Mouse (Mus musculus): ENCODE results near the gene Tmprss4. TPM values are rescaled to one million over a fixed set of nuclear protein-coding genes. Genes with fewer than 3 reads are reported as not detected.

Tmprss4 gene
- not detected in 2 replicates for polyA plus RNA-seq (2016; fragmentation: Nextera tagmentation; extraction: Ambion mirVana)

DNA sequence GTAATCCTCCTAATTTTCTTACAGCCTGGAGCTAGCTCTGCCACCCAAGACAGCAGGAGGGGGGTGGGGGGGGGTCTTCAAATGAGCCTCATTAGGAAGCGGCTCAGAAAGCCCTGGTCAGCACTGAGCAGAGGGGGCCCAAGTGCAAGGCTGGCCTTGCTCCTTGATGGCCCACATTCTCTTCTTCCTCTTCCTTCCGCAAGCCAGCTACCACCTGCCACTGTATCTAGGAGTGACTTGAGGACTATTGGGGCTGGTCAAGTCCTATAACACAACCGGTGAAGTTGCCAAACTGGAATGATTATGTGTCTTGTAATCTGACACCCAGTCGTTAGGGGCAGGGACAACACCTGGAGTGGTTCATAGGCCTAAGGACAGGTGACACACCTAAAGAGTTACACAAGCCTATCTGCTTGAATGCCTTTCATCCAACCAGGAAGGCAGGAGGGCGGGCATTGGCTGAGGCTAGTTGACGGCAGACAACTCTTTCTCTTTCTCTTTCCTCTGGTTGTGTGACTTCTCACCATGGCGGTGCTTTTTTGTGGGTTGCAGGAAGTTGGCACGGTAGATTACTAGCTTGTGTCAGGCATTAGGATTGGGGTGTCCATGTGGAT is at the start of gene Tmprss4:
Tmprss4 (minus strand) TSS at position 296 of the 614 bp plus-strand sequence.
- Histone ChIP-seq H3K9ac (no peak within 1 kb of the TSS), H3K4me3 (no peak within 1 kb of the TSS), H3K9me3 (replicated peaks) (no peaks in the 10 kb centered on the region), H3K27me3 (replicated peaks) (peaks cover 15% of the 10 kb centered on the region; the same call in 1 of the 2 replicates), H3K36me3 (no peaks in the 10 kb centered on the region), H3K4me1 (replicated peaks) (no peaks in the 10 kb centered on the region), H3K4me2 (no peak within 1 kb of the TSS), H3K27ac (ENCODE audit: poor library complexity, severe bottlenecking) (no peak within 1 kb of the TSS)
- 69% methylated on average over 8 of the region's 8 CpGs for WGBS
- no peak for ATAC-seq (ENCODE audit: insufficient number of reproducible peaks, low FRiP score)

DNA sequence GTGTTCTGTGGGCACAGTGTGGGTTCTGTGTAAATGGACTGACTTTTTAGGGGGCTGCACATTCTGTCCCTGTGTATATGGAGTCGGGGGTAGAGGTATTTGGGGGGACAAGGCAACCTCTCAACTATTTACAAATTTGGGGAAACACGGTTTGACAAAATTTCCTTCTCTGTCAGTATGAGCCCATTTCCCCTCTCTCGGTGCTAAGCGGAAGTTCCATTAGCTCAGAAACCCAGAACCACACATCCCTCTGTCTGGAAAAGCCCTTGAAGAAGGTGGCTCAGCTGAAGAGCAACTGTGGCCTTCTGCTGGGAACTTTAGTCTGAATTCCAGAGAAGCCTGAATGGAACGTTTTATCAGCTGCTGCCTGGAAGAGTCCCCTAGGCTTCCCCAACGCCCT is 48.5 kb upstream of the Tmprss4 start:
- H3K27me3 ChIP-seq (replicated peaks) = peaks cover 4% of the 10 kb centered on the region; the same call in 1 of the 2 replicates
- H3K4me1 ChIP-seq (replicated peaks) = 0 out of 2 replicates have a peak, but pooled peaks cover 4% of the 10 kb centered on the region
- H3K27ac ChIP-seq (ENCODE audit: poor library complexity, severe bottlenecking) = no peak overlapping the region
- ATAC-seq (ENCODE audit: insufficient number of reproducible peaks, low FRiP score) = no peak
- WGBS = 57% methylated on average over 6 of the region's 6 CpGs
- H3K4me3 ChIP-seq = no peak overlapping the region
- H3K4me2 ChIP-seq = no peak overlapping the region
- no peaks in the 10 kb centered on the region for H3K9me3 ChIP-seq (replicated peaks)
- no peak overlapping the region for H3K9ac ChIP-seq
- no peaks in the 10 kb centered on the region for H3K36me3 ChIP-seq

GRCm38 (mm10) chr9:45251990-45252389 is 48.1 kb upstream of the Tmprss4 start:
- H3K36me3 ChIP-seq = no peaks in the 10 kb centered on the region
- no peak overlapping the region for H3K4me3 ChIP-seq
- no peak overlapping the region for H3K27ac ChIP-seq (ENCODE audit: poor library complexity, severe bottlenecking)
- 57% methylated on average over 4 of the region's 4 CpGs for WGBS
- ATAC-seq (ENCODE audit: insufficient number of reproducible peaks, low FRiP score) = no peak
- H3K27me3 ChIP-seq (replicated peaks) = no peaks in the 10 kb centered on the region; the same call in 1 of the 2 replicates
- H3K9ac ChIP-seq = no peak overlapping the region
- no peak overlapping the region for H3K4me2 ChIP-seq
- H3K9me3 ChIP-seq (replicated peaks) = no peaks in the 10 kb centered on the region
- H3K4me1 ChIP-seq (replicated peaks) = 0 out of 2 replicates have a peak, but pooled peaks cover 4% of the 10 kb centered on the region

GRCm38 (mm10) chr9:45251281-45251680 is 47.4 kb upstream of the Tmprss4 start:
- 51% methylated on average over 3 of the region's 3 CpGs for WGBS
- Histone ChIP-seq H3K36me3 (no peaks in the 10 kb centered on the region), H3K9me3 (replicated peaks) (no peaks in the 10 kb centered on the region), H3K4me3 (no peak overlapping the region), H3K27me3 (replicated peaks) (no peaks in the 10 kb centered on the region; the same call in 1 of the 2 replicates), H3K27ac (ENCODE audit: poor library complexity, severe bottlenecking) (no peak overlapping the region), H3K9ac (no peak overlapping the region), H3K4me1 (replicated peaks) (0 out of 2 replicates have a peak, but pooled peaks cover 4% of the 10 kb centered on the region), H3K4me2 (no peak overlapping the region)
- no peak; the same call in 1 of the 2 replicates for ATAC-seq (ENCODE audit: insufficient number of reproducible peaks, low FRiP score)

- Histone ChIP-seq H3K27me3 (replicated peaks) (no peaks in the 10 kb centered on the region), H3K27ac (ENCODE audit: poor library complexity, severe bottlenecking) (no peak overlapping the region), H3K4me3 (no peak overlapping the region), H3K36me3 (no peaks in the 10 kb centered on the region), H3K9ac (no peak overlapping the region), H3K9me3 (replicated peaks) (no peaks in the 10 kb centered on the region), H3K4me2 (no peak overlapping the region), H3K4me1 (replicated peaks) (0 out of 2 replicates have a peak, but pooled peaks cover 4% of the 10 kb centered on the region)
- no peak for ATAC-seq (ENCODE audit: insufficient number of reproducible peaks, low FRiP score)
- WGBS = 83% methylated on average over 7 of the region's 7 CpGs
Measured at GRCm38 (mm10) chr9:45250306-45250705, 46.4 kb upstream of the Tmprss4 start.

DNA sequence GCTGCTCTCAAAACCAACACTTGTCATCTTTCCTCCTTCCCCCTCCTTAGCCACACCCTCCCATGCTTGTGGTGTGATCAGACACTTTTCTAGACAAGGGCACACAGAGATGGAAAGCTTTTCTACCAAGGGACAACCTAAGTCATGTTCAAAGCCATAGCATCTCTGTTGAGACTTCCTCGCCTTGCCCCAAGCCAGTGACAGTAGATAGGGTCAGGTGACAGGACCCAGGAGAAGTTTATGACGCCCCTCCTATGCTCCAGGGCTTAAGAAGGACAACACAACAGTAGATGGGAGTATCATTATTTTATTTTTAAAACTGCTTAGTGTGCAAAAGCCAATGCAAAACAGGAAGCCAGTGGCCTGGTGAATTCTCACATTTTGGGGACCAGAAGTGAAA is 43.6 kb upstream of the Tmprss4 start:
- Histone ChIP-seq H3K4me2 (no peak overlapping the region), H3K27ac (ENCODE audit: poor library complexity, severe bottlenecking) (no peak overlapping the region), H3K4me1 (replicated peaks) (0 out of 2 replicates have a peak, but pooled peaks cover 4% of the 10 kb centered on the region), H3K36me3 (no peaks in the 10 kb centered on the region), H3K9me3 (replicated peaks) (no peaks in the 10 kb centered on the region), H3K4me3 (no peak overlapping the region), H3K9ac (no peak overlapping the region), H3K27me3 (replicated peaks) (no peaks in the 10 kb centered on the region)
- WGBS = 53% methylated on average over 2 of the region's 2 CpGs
- ATAC-seq (ENCODE audit: insufficient number of reproducible peaks, low FRiP score) = no peak

DNA sequence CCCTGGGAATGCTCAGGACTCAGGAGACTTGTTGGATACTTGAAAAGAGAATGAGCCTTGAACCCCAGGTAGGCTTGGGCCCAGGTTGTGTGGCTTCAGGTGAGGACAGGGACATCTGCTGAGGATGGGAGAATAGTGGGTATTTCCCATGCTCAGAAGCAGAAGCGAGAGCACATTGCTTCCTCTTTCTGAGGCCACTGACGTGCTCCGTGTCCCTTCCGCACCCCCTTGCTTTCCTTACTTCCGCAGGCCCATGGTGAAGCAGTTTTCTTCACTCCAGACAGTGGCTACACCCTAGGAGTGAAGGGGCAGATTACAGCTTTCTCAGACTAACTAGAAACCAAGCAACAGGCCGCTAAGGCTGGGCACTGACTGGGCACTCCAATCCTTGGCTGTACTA is 42.2 kb upstream of the Tmprss4 start:
- 84% methylated on average over 6 of the region's 6 CpGs for WGBS
- Histone ChIP-seq H3K27ac (ENCODE audit: poor library complexity, severe bottlenecking) (no peak overlapping the region), H3K4me3 (no peak overlapping the region), H3K36me3 (no peaks in the 10 kb centered on the region), H3K9ac (no peak overlapping the region), H3K4me2 (no peak overlapping the region), H3K27me3 (replicated peaks) (no peaks in the 10 kb centered on the region), H3K4me1 (replicated peaks) (0 out of 2 replicates have a peak, but pooled peaks cover 2% of the 10 kb centered on the region), H3K9me3 (replicated peaks) (no peaks in the 10 kb centered on the region)
- ATAC-seq (ENCODE audit: insufficient number of reproducible peaks, low FRiP score) = no peak

DNA sequence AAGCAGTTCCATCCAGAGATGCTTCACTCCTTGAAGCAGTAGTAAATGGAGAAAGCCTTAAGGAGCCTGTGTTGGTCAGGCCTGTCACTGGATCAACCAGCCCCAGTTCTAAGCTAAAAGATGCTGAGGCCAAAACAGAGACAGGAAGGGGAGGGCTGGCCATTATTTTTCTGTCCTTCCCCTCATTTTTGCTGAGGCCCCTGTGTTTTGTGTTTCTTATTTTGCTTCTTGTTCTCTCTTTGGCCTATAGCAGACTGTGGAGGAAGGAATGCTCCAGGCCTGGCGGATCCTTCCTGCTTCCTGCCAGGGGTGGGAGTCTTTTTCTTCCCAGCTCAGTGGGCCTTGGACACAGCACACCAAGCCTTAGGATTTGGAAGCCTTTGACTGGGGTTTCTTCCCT is 41.5 kb upstream of the Tmprss4 start:
- no peak overlapping the region for H3K4me2 ChIP-seq
- ATAC-seq (ENCODE audit: insufficient number of reproducible peaks, low FRiP score) = no peak
- no peak overlapping the region for H3K4me3 ChIP-seq
- 57% methylated on average over 1 of the region's 1 CpGs for WGBS
- no peak overlapping the region for H3K27ac ChIP-seq (ENCODE audit: poor library complexity, severe bottlenecking)
- no peaks in the 10 kb centered on the region for H3K9me3 ChIP-seq (replicated peaks)
- no peaks in the 10 kb centered on the region for H3K27me3 ChIP-seq (replicated peaks)
- H3K9ac ChIP-seq = no peak overlapping the region
- H3K36me3 ChIP-seq = no peaks in the 10 kb centered on the region
- H3K4me1 ChIP-seq (replicated peaks) = no peaks in the 10 kb centered on the region

- Histone ChIP-seq H3K27ac (ENCODE audit: poor library complexity, severe bottlenecking) (no peak overlapping the region), H3K4me2 (no peak overlapping the region)
Measured at GRCm38 (mm10) chr9:45241397-45241796, 37.5 kb upstream of the Tmprss4 start.

DNA sequence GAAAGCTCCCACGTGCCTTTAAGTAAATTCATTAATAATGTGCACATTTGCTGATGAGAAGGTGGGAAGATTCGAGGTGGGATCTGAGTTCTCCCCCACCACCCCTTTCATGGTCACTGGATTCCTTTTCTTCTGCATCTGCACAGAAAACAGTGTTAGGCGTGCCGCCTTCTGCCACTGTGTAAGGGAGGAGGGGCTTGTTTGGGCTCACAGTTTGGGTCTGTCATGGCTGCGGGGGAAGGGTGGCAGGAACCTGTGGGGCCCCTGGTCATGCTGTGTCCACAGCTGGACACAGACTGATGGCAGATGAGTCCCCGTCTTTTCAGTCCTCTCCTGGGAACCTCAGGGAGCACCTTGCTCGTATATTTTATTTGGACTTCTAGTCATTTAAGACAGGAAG is 32.9 kb upstream of the Tmprss4 start:
- Histone ChIP-seq H3K36me3 (no peaks in the 10 kb centered on the region), H3K4me3 (no peak overlapping the region), H3K9ac (no peak overlapping the region), H3K4me1 (replicated peaks) (no peaks in the 10 kb centered on the region), H3K27ac (ENCODE audit: poor library complexity, severe bottlenecking) (no peak overlapping the region), H3K4me2 (no peak overlapping the region), H3K9me3 (replicated peaks) (no peaks in the 10 kb centered on the region), H3K27me3 (replicated peaks) (no peaks in the 10 kb centered on the region)
- no peak for ATAC-seq (ENCODE audit: insufficient number of reproducible peaks, low FRiP score)
- WGBS = 54% methylated on average over 7 of the region's 7 CpGs

More at GRCm38 (mm10) chr9:45241397-45241796, 37.5 kb upstream of the Tmprss4 start:
- Histone ChIP-seq H3K9me3 (replicated peaks) (no peaks in the 10 kb centered on the region), H3K27me3 (replicated peaks) (no peaks in the 10 kb centered on the region), H3K4me3 (no peak overlapping the region), H3K4me1 (replicated peaks) (no peaks in the 10 kb centered on the region), H3K9ac (no peak overlapping the region), H3K36me3 (no peaks in the 10 kb centered on the region)
- WGBS = 79% methylated on average over 5 of the region's 5 CpGs
- ATAC-seq (ENCODE audit: insufficient number of reproducible peaks, low FRiP score) = no peak

GRCm38 (mm10) chr9:45235668-45236227 is 31.9 kb upstream of the Tmprss4 start:
- Histone ChIP-seq H3K9me3 (replicated peaks) (no peaks in the 10 kb centered on the region), H3K36me3 (no peaks in the 10 kb centered on the region), H3K4me3 (no peak overlapping the region), H3K4me1 (replicated peaks) (no peaks in the 10 kb centered on the region), H3K27me3 (replicated peaks) (no peaks in the 10 kb centered on the region), H3K9ac (no peak overlapping the region), H3K27ac (ENCODE audit: poor library complexity, severe bottlenecking) (no peak overlapping the region), H3K4me2 (no peak overlapping the region)
- ATAC-seq (ENCODE audit: insufficient number of reproducible peaks, low FRiP score) = no peak
- 59% methylated on average over 6 of the region's 6 CpGs for WGBS

Data from heart, embryonic 12.5 days (tissue).